Mouse (Mus musculus) heart, embryonic 15.5 days (tissue): ENCODE data around the gene Glrx2. TPM values are rescaled to one million over a fixed set of nuclear protein-coding genes. Genes with fewer than 3 reads are reported as not detected.

ENCODE experiments used
- polyA plus RNA-seq: library from polyadenylated mRNA; unstranded; fragments of >200 nt; fragmentation: Nextera tagmentation; extraction: Ambion mirVana; gene quantifications from 2 replicates; pipeline ENCODE4 v1.2.1, GENCODE M21; 2015

The Glrx2 gene
- polyA plus RNA-seq, 1 experiment from 2014 or later, result 103 TPM

Other genes starting within 250 kb of the Glrx2 start
- 0.18 TPM in 2 replicates for gene B3galt2, start 75.7 kb upstream of the Glrx2 start, polyA plus RNA-seq
- gene Cdc73, start 13.4 kb upstream of the Glrx2 start, polyA plus RNA-seq, result 17.6 and 19.8 TPM in 2 replicates
- gene Trove2, start 60.7 kb downstream of the Glrx2 start, polyA plus RNA-seq, result 11.9 and 12.7 TPM in 2 replicates
- 60.1 and 67.7 TPM in 2 replicates for gene Uchl5, start 60.9 kb downstream of the Glrx2 start, polyA plus RNA-seq